Mouse (Mus musculus): ENCODE data around the gene Spink4. TPM values are rescaled to one million over a fixed set of nuclear protein-coding genes. Genes with fewer than 3 reads are reported as not detected.

Gene Spink4
- total and polyA plus RNA-seq, 3 experiments, result 0.19 to 1.4 TPM; not detected in 1

DNA sequence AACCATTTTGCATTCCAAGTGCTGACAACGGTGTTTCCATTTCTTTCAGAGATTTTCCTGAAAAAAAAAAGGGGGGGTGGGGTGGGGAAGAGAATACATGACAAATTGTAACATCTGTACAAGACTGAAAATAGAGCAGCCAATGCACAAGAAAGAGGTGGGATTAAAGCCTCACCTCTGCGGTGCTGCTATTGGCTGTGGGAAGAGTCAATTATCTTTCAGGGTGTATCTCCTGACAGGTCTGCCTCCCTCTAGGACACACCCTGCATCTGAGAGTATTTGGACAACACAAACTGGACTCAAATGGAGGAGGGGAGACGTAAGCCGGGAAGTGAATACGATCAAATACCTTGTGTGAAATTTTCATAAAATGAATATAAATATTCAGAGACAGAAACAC lies 23.8 kb downstream of the Spink4 start:
- H3K27ac ChIP-seq (ENCODE audit: control insufficient read depth, low read depth, low read length), result no peak overlapping the region

DNA sequence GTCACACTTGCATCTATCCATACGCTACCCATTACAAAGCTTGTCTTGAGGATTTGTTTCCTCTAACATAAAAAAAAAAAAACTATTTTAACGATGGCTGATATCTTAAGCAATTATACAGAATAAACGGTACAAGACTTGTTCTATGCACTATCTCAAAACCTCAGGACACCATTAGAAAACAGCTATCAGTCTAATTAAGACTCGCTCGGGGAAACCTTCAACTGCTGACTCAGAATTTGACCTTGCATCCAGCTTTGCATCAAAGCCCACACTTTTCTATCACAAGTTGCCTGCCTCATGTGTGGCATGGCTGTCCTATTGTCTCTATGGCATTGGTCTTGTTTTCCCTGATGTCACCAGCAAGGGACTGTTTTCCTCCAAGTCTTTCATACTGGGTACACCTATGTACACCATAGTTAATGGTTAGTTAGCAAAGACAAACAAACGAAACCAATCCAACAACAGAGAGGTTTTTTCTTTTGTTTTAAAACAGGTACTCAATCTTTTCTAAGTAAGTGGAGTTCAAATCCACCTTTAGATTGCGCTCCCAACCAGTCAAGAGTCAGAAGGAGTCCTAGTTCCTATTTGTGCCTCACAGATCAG lies 26.8 kb downstream of the Spink4 start:
- TF ChIP-seq JUND (IDR thresholded peaks at IDR 0.05; ENCODE audit: low read depth, low read length) (no peak), SIN3A (IDR thresholded peaks at IDR 0.05; ENCODE audit: low read length) (peak; percentile 65), TAL1 (IDR thresholded peaks at IDR 0.05; ENCODE audit: low read length) (peak; percentile 35; the same call in 1 of the 2 replicates), ZNF384 (IDR thresholded peaks at IDR 0.05; ENCODE audit: low read depth, low read length) (peak; percentile 76; the same call in 1 of the 2 replicates), USF2 (IDR thresholded peaks at IDR 0.05; ENCODE audit: borderline replicate concordance in 1 of 2, insufficient read depth in 1 of 2, low read depth in 1 of 2, low read length in 2 of 2) (no peak), GATA1 (IDR thresholded peaks at IDR 0.05; ENCODE audit: low read depth, low read length) (peak; percentile 60), EP300 (IDR thresholded peaks at IDR 0.05; ENCODE audit: low read depth in 1 of 2, low read length in 2 of 2) (peak; percentile 58 to 77; a peak in 2 of 4 replicates), MAFK (IDR thresholded peaks at IDR 0.05; ENCODE audit: borderline replicate concordance, low read depth, low read length) (peak; percentile 86; the same call in 1 of the 2 replicates), TCF12 (IDR thresholded peaks at IDR 0.05; ENCODE audit: low read depth, low read length) (peak; percentile 52; the same call in 1 of the 2 replicates)
- H3K9me3 ChIP-seq (replicated peaks; ENCODE audit: insufficient read depth, low read length), result no peaks in the 10 kb centered on the region
- no peaks in the 10 kb centered on the region for H3K27me3 ChIP-seq (ENCODE audit: control insufficient read depth in 1 of 2, insufficient read depth in 2 of 2, low read length in 2 of 2)
- peak overlapping the region; percentile 75 for H3K9ac ChIP-seq (ENCODE audit: control insufficient read depth, low read depth, low read length, poor library complexity, severe bottlenecking)
- peaks cover 4 to 8% of the 10 kb centered on the region in 2 experiments; a peak in 3 of 4 replicates for H3K4me1 ChIP-seq (ENCODE audit: control insufficient read depth in 1 of 2, insufficient read depth in 2 of 2, low read length in 2 of 2)
- peak overlapping the region; percentile 30 for H3K27ac ChIP-seq (ENCODE audit: control insufficient read depth, low read depth, low read length)
- H3K4me3 ChIP-seq (ENCODE audit: control insufficient read depth in 1 of 2, insufficient read depth in 1 of 2, low read depth in 2 of 2, low read length in 2 of 2), result peak overlapping the region; percentile 88 to 95
- peaks cover 17 to 22% of the 10 kb centered on the region in 2 experiments for H3K36me3 ChIP-seq (ENCODE audit: control insufficient read depth in 1 of 2, insufficient read depth in 2 of 2, low read length in 2 of 2)
- peaks cover 30% of the 10 kb centered on the region for H3K79me2 ChIP-seq (ENCODE audit: control insufficient read depth, insufficient read depth, low read length, poor library complexity)
- DNase-seq (ENCODE audit: low read depth, low spot score), result peak; percentile 66

More for the DNA sequence above, 23.8 kb downstream of the Spink4 start:
- Histone ChIP-seq H3K27me3 (ENCODE audit: control insufficient read depth in 1 of 2, insufficient read depth in 2 of 2, low read length in 2 of 2) (no peaks in the 10 kb centered on the region), H3K36me3 (ENCODE audit: control insufficient read depth in 1 of 2, insufficient read depth in 2 of 2, low read length in 2 of 2) (peaks cover 15 to 37% of the 10 kb centered on the region in 2 experiments), H3K4me1 (ENCODE audit: control insufficient read depth in 1 of 2, insufficient read depth in 2 of 2, low read length in 2 of 2) (peaks cover 0 to 3% of the 10 kb centered on the region in 2 experiments; a peak in 2 of 4 replicates), H3K4me3 (ENCODE audit: control insufficient read depth in 1 of 2, insufficient read depth in 1 of 2, low read depth in 2 of 2, low read length in 2 of 2) (no peak overlapping the region), H3K9ac (ENCODE audit: control insufficient read depth, low read depth, low read length, poor library complexity, severe bottlenecking) (no peak overlapping the region), H3K9me3 (replicated peaks; ENCODE audit: insufficient read depth, low read length) (no peaks in the 10 kb centered on the region), H3K79me2 (ENCODE audit: control insufficient read depth, insufficient read depth, low read length, poor library complexity) (peaks cover 25% of the 10 kb centered on the region)
- TF ChIP-seq POLR2AphosphoS2 (IDR thresholded peaks at IDR 0.05; ENCODE audit: low read length) (no peak), GABPA (IDR thresholded peaks at IDR 0.05; ENCODE audit: low read depth, low read length) (no peak), RAD21 (IDR thresholded peaks at IDR 0.05; ENCODE audit: low read depth, low read length) (no peak), TAL1 (IDR thresholded peaks at IDR 0.05; ENCODE audit: low read length) (no peak)
- DNase-seq (ENCODE audit: low read depth, low spot score), result peak; percentile 18
